Mouse (Mus musculus): ENCODE data around the gene Fbxl22.
A peak's percentile ranks its signal among the peaks of the same experiment; 100 is the strongest.

Fbxl22 gene

DNA sequence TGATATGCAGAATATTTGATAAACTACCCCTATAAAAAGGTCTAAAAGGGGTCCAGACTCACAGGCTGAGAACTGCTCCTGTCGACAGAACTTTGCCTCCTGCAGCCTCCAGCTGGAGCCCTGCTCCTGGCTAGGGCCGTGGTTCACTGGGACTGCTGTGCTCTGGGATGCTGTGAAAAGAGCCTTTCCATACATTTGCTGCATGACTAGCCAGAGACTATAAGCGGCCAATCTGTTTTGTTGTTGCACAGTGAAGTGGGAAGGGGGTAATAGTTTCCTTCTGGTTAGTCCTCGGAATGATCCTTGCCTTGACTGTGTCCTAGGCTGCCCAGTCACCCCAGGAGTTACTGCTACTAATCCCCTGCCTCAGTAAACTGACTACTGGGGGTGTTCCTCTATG is 8.4 kb downstream of the Fbxl22 start:
- no peak for DNase-seq

GRCm38 (mm10) chr9:66505141-66505917 is 9.1 kb downstream of the Fbxl22 start:
- DNase-seq, result peak; percentile 66 to 79

GRCm38 (mm10) chr9:66504518-66504917 is 9.9 kb downstream of the Fbxl22 start:
- no peak for DNase-seq

GRCm38 (mm10) chr9:66503879-66504411 is 10.4 kb downstream of the Fbxl22 start:
- peak; percentile 44 to 58 for DNase-seq

DNA sequence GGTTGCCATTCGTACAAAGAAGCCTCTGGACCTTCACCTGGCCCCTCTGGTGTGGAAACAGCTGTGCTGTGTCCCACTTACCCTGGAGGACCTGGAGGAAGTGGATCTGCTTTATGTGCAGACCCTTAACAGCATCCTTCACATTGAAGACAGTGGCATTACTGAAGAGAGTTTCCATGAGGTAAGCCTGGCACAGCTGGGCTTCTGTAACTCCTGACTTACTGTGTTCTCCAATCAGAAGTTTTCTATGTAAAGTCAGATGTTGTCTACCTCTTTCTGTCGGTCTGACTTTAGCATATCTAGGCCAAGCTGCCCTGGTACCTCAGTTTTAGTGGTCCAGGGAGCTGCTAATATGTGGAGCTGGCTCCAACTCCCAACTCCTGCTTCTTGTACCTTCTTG is 13.1 kb downstream of the Fbxl22 start:
- DNase-seq, result no peak

- DNase-seq, result no peak
Measured at GRCm38 (mm10) chr9:66493992-66494391, 20.4 kb downstream of the Fbxl22 start.

GRCm38 (mm10) chr9:66492361-66492760 is 22.0 kb downstream of the Fbxl22 start:
- DNase-seq, result no peak

DNA sequence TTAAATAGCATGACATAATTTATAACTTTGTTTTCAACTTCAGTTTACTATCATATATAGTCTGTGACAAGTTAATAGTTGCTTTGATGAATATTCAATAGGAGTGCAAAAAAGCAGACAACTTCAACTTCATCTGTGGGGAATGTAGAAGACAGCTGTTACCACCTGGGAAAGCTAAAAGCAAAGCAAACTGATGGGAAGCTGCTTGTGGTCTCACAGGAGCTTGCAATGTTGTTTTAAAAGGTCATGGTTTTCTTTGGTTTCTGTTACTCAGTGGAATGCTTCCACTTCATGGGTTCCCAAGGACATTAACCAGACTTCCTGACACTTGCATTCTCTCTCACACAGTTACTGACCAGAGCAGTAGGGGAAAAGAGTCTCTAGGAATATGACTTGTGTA is 25.6 kb downstream of the Fbxl22 start:
- DNase-seq, result no peak

DNA sequence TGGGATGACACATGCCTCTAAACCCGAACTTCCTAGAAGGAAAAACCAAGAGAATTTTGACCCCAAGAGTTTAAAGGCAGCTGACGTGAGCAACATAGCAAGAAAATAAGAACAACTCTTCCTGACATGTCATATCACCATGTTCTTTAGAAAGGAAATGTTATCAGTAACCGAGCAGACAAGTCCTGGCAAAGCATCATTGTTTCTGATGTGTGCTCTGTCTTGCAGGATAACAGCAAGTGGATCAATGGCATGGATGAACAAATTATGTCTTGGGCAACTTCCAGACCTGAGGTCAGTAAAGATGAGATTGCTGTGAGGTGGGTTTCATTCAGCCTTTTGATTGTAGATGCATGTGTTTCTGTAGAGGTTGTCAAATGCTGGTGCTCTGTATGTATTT is 31.0 kb downstream of the Fbxl22 start:
- DNase-seq, result no peak

- no peak for DNase-seq
Measured at GRCm38 (mm10) chr9:66477785-66478184, 36.6 kb downstream of the Fbxl22 start.

GRCm38 (mm10) chr9:66465087-66465486 is 49.3 kb downstream of the Fbxl22 start:
- peak; percentile 21 for DNase-seq

Measured in thymus, postnatal 36 days (tissue).